Mouse (Mus musculus): ENCODE results near the gene Gad1. TPM values are rescaled to one million over a fixed set of nuclear protein-coding genes. Genes with fewer than 3 reads are reported as not detected.

The Gad1 gene
- polyA plus RNA-seq, 1 experiment, result 891 TPM

DNA sequence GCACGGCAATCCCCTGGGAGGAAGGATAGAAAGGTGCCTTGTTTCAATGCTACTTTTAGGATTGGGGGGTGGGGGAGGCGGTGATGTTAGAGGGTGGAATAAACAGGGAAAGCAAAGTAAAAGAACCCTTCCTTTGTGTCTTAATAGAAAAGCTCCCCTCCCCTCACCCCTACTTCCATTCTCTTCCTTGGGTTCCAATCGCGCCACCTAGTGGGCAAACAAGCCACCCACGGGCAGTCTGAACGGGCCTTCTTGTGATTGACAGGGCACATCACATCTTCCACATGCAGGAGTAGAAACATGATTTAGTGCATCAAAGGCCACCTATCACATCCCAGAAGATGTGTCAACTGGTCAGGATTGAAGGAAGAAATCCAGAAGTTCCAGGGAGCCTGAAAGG, 67.4 kb downstream of the Gad1 start:
- DNase-seq (ENCODE audit: extremely low spot score in 1 of 2, low spot score in 1 of 2), result peak in 1 of 2 experiments; percentile 79

DNA sequence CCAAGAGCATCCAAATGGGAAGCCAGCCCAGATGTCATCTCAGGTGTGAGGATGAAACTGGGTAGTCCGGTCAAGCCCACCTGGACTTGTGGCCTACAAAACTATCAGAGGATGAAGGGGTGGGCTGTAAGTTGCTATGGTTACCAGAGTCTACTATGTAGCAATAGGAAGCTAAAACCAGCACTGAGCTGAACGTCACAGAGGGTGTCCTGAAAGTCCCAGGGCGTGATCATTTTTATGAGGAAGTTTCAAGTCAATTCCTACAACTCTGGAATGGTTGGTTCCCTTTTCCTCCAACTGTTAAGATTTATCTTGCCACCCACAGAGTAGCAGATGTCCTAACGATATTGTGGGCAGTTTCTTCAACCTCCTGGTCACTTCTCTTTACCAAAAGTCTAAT, 69.4 kb downstream of the Gad1 start:
- no peak for DNase-seq (ENCODE audit: extremely low spot score in 1 of 2, low spot score in 1 of 2)

DNA sequence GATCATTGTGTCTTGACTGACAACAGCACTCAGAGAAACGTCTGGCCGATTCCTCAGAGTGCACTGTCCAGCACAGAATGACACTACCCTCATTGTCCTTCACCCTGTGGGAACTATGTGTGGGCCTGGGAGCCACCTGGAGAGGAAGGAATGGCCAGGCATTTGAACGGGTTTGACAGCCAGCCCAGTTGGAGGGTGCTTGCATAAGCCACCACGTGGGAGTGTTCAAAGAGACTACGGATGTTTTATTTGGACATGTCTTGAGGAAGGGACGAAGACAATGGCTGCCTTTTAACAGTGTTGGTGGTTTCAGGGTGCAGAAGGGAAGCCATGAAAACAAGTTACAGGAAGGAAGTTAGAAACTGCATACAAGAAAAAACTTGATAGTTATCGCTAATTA, 72.9 kb downstream of the Gad1 start:
- no peak for DNase-seq (ENCODE audit: extremely low spot score in 1 of 2, low spot score in 1 of 2)

DNA sequence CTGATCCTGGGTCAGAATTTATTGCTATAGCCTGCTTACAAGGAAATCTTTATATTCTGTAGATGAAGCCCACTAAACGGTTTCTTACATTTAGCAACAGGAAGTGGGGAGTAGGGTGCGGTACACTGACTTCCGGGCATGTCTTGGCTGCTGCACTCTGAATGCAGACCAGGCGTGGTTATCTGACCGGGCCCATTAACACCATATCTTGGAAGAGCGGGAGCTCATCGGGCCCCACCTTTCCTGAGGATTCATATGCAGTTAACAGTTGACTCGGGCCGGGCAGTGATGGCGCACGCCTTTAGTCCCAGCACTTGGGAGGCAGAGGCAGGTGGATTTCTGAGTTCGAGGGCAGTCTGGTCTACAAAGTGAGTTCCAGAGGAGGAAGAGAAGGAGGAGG, 75.5 kb downstream of the Gad1 start:
- no peak for DNase-seq (ENCODE audit: extremely low spot score in 1 of 2, low spot score in 1 of 2)

DNA sequence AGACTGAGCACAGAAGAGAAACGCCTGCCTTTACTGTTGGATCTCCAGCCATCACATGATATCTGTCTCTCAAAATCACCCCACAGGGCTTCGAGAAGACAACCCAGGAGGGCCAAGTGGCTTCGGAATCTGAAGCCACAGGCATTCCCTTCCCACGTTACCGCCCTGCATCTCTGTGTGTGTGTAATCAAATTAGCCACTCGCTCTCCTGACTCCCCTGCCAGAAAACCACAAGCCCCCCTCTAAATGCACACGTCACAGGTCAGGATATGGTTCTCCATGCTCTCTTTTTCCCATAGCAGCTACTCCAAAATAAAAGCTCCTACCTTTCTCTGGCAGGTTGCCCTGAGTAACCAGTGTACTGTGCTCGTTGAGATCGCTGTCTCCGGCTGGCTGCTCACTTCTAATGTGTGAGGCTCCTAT, 76.5 kb downstream of the Gad1 start:
- peak in 1 of 2 experiments; percentile 39 for DNase-seq (ENCODE audit: extremely low spot score in 1 of 2, low spot score in 1 of 2)

DNA sequence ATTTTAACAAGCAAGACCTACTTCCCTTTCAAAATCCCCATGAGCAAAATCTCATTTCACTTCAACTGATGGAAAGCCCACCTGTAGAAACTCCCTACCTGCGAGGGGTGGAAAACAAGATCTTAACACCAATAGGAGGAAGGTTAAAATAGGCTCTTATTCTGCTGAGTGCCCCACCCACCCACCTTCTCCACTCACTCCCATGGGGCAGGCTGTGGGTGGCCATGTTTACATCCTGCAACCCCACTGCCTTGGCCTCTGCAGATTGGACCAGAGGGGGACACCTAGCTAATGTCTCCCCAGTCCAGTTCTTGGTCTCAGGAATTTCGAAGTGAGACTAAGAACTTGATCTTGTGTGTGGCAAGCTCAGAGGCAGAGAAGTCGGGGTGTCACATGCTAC, 77.0 kb downstream of the Gad1 start:
- no peak for DNase-seq (ENCODE audit: extremely low spot score in 1 of 2, low spot score in 1 of 2)

DNA sequence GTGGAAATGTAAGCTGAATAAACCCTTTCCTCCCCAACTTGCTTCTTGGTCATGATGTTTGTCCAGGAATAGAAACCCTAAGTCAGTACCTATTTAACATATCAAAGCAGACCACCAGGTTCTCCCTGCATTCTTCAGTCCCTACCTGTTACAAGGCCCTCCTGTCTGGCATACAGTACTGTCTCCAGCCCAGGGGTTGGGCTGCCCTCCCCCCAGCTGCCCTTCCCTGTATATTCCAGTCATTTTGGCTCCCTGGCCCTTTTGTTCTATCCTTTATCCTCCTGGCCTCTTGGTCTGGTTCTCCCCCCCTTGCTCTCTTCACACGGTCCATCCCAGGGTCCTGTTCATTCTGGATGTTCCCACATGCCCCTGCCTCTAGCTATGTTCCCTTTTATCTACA, 78.4 kb downstream of the Gad1 start:
- DNase-seq (ENCODE audit: extremely low spot score in 1 of 2, low spot score in 1 of 2), result no peak

DNA sequence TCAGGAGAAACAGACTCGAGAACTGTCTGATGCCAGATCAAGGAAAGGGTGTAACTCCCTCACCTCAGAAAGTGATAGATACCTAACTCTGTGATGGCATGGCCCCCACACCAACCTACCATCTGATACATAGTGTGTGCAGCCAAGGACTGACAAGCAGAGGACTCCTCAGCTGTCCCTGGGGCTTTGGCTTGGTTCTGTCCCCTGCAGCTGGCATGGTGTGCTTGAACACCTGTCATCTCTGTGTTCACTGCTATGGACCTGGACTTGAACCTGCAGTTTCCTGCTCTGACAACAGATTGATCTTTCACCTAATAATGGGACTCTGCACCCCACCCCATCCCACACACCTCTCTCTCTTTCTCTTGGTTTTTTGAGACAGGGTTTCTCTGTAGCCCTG, 79.5 kb downstream of the Gad1 start:
- no peak for DNase-seq (ENCODE audit: extremely low spot score in 1 of 2, low spot score in 1 of 2)

DNA sequence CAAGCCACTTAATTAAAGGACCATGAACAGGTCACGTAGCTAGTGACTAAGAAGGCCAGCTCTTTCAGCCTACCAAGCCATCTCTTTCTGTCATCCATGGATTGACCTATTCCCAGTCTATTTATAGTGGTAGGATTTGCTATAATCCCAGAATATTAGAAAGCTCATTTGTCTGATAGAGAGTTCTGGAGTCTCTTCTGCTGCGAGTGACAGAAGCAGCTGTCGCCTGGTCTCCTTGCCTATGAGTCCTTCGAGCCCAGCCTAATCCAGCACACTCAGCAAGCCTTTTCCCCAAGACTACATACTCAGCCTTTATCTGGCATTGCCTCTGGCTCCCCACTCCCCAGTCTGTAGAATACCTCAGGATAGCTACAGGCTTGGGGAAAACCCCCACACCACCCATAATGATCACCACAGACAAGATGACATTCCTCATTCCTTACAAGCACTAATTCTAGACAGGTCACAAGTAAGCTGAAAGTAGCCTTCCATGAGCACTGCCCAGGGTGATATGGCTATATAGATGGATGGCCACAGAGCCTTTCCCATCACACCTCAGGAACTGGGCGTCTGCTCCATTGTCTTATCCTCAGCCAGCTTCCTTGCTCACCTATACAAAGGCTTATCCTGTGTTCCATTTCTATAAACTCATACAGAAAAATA, 81.3 kb downstream of the Gad1 start:
- DNase-seq (ENCODE audit: extremely low spot score in 1 of 2, low spot score in 1 of 2), result no peak

DNA sequence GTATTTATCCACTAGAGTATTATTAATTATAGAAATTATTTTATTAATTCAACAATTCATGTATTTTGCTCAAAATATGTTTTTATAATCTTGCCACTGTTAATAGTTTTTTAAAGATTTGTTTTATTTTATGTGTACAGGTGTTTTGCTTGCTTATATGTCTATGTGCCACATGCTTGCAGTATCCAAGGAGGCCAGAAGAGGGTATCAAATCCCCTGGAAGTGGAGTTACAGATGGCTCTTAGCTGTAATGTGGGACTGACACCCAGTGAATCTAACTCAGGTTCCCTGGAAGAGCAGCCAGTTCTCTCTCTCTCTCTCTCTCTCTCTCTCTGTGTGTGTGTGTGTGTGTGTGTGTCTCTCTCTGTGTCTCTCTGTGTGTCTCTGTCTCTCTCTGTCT, 88.1 kb downstream of the Gad1 start:
- no peak for DNase-seq (ENCODE audit: extremely low spot score in 1 of 2, low spot score in 1 of 2)

DNA sequence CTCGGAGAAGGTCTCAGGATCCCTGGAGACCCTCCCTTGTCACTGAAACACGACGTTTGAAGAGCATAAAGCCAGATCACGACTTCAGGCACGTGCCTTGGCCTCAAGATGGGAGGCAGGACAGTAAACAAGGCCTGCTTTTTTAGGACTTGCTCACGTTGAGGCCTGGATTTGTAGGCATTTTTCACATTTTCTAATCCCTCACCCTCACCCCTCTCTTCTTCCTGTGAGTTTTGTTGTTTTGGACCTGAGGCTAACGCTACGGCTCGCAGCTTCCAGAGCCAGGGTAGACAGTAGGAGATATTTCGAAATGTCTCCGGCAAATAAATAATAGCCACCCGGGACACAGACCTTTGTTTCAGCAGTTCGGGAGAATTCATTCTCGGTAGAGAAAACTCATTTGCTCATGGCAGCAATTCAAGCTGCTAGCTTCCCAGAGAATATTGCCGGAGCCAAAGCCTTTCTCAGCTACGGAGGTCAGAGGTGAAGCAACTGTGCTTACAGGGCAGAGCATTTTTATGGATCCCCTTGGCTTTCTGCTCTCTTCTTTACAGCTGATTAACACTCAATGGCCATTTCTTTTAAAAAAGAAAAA, 90.2 kb downstream of the Gad1 start:
- no peak for DNase-seq (ENCODE audit: extremely low spot score in 1 of 2, low spot score in 1 of 2)

DNA sequence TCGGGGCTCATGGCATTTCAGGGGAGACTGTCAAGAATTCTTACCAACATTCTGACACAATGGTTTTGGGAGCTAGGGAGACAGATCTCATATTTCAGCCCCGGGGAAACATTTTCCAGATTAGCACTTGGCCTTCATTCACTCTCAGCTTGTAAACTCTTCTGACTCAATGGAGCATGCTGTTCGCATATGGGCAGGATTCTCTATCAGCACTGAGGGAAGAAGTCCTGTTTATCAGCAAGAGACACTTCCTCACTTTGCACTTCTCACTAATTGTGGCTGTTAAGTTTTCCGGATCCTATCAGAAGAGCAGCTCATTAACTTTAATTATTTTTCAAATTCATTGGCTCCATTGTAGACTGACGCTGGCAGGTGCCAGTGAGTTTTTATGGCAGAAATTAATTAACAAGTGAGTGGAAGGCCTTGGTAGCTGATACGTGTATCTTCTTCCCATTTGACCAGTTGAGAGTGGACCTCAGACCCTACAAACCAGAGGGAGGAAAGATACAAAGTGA, 92.5 kb downstream of the Gad1 start:
- no peak for DNase-seq (ENCODE audit: extremely low spot score in 1 of 2, low spot score in 1 of 2)

DNA sequence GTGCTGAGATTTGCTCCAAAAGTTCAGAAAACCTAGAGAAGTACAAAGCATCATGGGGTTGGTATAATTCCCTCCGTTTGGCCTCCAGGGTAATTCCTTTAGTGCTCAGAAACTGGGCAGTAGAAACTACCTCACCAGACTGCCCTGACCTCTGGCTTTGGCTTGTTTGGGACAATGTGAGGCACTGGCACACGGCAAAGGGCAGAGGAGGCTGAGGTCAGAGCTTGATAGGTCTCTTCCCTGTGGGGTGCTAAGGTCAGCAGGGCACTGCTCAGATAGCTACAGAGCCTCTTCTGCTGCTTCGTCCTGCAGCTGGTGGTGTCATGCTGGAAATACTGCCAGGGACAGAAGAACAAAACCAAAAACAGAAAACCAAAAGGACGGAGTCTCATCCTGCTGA, 94.8 kb downstream of the Gad1 start:
- DNase-seq (ENCODE audit: extremely low spot score in 1 of 2, low spot score in 1 of 2), result no peak

DNA sequence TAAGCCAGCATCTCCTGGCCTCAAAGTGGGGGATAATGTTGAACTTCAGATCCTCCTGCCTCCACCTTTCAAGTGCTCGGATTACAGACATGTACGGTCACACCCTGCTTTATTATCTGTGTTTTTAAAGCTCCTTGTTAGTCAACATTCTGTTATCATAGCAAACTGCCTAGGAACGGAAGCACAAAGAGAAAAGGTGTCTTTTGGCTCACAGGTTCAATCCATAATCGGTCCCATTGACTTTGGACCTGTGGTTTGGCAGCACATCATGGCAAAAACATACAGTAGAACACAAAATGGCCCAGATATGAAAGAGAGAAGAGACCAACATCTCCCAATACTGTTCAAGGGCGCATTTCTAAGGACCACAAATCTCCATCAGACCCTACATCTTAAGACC, 95.4 kb downstream of the Gad1 start:
- no peak for DNase-seq (ENCODE audit: extremely low spot score in 1 of 2, low spot score in 1 of 2)

DNA sequence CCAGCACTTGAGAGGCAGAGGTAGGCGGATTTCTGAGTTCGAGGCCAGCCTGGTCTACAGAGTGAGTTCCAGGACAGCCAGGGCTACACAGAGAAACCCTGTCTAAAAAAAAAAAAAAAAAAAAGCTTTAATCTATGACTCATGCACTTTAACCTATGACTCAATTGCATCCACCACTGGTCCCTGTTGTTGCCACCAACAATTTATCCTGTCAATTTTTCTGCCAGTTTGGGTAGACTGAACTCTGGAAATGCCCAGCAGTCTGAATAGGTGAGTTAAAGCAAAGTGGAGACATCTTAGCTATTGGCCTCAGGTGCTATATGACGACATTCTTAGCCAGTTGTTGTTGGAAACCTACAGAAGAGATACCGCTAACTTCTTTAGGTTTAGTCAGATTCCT, 96.6 kb downstream of the Gad1 start:
- DNase-seq (ENCODE audit: extremely low spot score in 1 of 2, low spot score in 1 of 2), result no peak

Other genes starting within 250 kb of the Gad1 start
- 0.86 and 1.1 TPM in 2 replicates for gene Sp5, start 78.1 kb upstream of the Gad1 start, polyA plus RNA-seq (2012; rRNA removed)
- gene Erich2, start 44.3 kb upstream of the Gad1 start, polyA plus RNA-seq (2012; rRNA removed), result 0.94 and 1.0 TPM in 2 replicates
- 80.5 and 81.2 TPM in 2 replicates for gene Gorasp2, start 108.5 kb downstream of the Gad1 start, polyA plus RNA-seq (2012; rRNA removed)
- 0.25 and 0.78 TPM in 2 replicates for gene Gm26558, start 109.0 kb downstream of the Gad1 start, polyA plus RNA-seq (2012; rRNA removed)

Measured in frontal cortex, adult 2 months (tissue).